Mouse (Mus musculus) forebrain, embryonic 14.5 days (tissue): ENCODE results near the gene Adamtsl2. TPM values are rescaled to one million over a fixed set of nuclear protein-coding genes. Genes with fewer than 3 reads are reported as not detected.

Source experiments
- ATAC-seq: fragments of 200-750 bp; cut with Nextera tagmentation; 2 replicates; pipeline ENCODE4 v1.8.0; 2017; ENCODE audit warnings: mild to moderate bottlenecking, moderate library complexity
- DNase-seq: peaks from one replicate; pipeline ENCODE4 v3.0.0-alpha.2; 2015; ENCODE audit warnings: low spot score
- H3K27ac ChIP-seq: fragments of 300-500 bp; sonication (generic); 2 replicates; pipeline ENCODE4 v1.5.1; 2014; ENCODE audit warnings: low read depth, mild to moderate bottlenecking, control low read depth, low read length, moderate library complexity
- H3K27me3 ChIP-seq: fragments of 300-500 bp; sonication (generic); replicated peaks from 2 replicates; pipeline ENCODE4 v1.6.1; 2014; ENCODE audit warnings: low read length, control low read depth, mixed read lengths; ENCODE audit not compliant: control insufficient read depth, insufficient read depth
- H3K36me3 ChIP-seq: fragments of 300-500 bp; sonication (generic); 2 replicates; pipeline ENCODE4 v1.6.1; 2014; ENCODE audit warnings: low read length, control low read depth; ENCODE audit not compliant: control insufficient read depth, insufficient read depth
- H3K4me1 ChIP-seq: fragments of 300-500 bp; sonication (generic); 2 replicates; pipeline ENCODE4 v1.6.1; 2014; ENCODE audit warnings: antibody characterized with exemption, low read length, control low read depth; ENCODE audit not compliant: control insufficient read depth, insufficient read depth
- H3K4me2 ChIP-seq: fragments of 300-500 bp; sonication (generic); 2 replicates; pipeline ENCODE4 v1.6.1; 2014; ENCODE audit warnings: mild to moderate bottlenecking, control low read depth, low read length
- H3K4me3 ChIP-seq: fragments of 300-500 bp; sonication (generic); 2 replicates; pipeline ENCODE4 v1.5.1; 2014; ENCODE audit warnings: low read depth, low read length, control low read depth
- H3K9ac ChIP-seq: fragments of 300-500 bp; sonication (generic); 2 replicates; pipeline ENCODE4 v1.6.1; 2014; ENCODE audit warnings: mild to moderate bottlenecking, low read length, control low read depth, moderate library complexity
- H3K9me3 ChIP-seq: fragments of 300-500 bp; sonication (generic); replicated peaks from 2 replicates; pipeline ENCODE4 v1.6.1; 2016; ENCODE audit warnings: low read length, control low read depth, mixed read lengths; ENCODE audit not compliant: control insufficient read depth
- WGBS: fragments of 180-500 bp; shearing (Covaris S2); extraction: QIAGEN DNeasy Blood & Tissue Kit; methylation state at CpG from one replicate; pipeline ENCODE4 v1.1.7; 2014; 5-methylcytosine and 5-hydroxymethylcytosine counted together
- polyA plus RNA-seq: library from polyadenylated mRNA; unstranded; fragments of >200 nt; fragmentation: Nextera tagmentation; extraction: Ambion mirVana; gene quantifications from 2 replicates; pipeline ENCODE4 v1.2.1, GENCODE M21; 2014

The Adamtsl2 gene
- polyA plus RNA-seq, 1 experiment from 2014 or later = 10.4 TPM

GRCm38 (mm10) chr2:27118452-27118851, 39.3 kb downstream of the Adamtsl2 start:
- WGBS = 72% methylated on average over 4 of the region's 4 CpGs
- no peak overlapping the region for H3K9ac ChIP-seq
- peaks cover 15% of the 10 kb centered on the region for H3K4me1 ChIP-seq
- ATAC-seq (no peak), DNase-seq (no peak)
- H3K27ac ChIP-seq = no peak overlapping the region
- no peaks in the 10 kb centered on the region for H3K9me3 ChIP-seq
- no peaks in the 10 kb centered on the region for H3K27me3 ChIP-seq
- no peak overlapping the region for H3K4me3 ChIP-seq
- H3K36me3 ChIP-seq = no peaks in the 10 kb centered on the region
- H3K4me2 ChIP-seq = no peak overlapping the region

DNA sequence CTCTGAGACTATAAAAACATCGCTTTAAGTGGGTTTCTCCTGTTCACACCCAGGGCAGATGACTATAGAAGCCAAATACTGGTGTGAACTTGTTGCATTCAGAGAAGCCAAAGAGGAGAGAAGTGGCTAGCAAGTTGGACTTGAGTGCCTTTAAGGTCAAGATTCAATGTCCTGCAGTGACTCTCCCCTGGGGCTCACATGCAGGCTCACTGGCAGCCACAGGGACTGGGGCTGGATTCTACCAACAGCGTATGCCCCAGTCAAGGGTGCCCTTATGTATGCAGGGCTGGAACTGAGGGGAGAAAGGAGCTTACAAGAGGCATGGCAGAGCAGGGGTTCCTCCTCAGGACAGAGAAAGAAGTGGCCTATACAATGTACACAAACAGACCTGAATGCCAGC, 40.6 kb downstream of the Adamtsl2 start:
- no peaks in the 10 kb centered on the region for H3K36me3 ChIP-seq
- no peaks in the 10 kb centered on the region for H3K9me3 ChIP-seq
- peaks cover 15% of the 10 kb centered on the region for H3K4me1 ChIP-seq
- DNase-seq (no peak), ATAC-seq (no peak)
- no peak overlapping the region for H3K27ac ChIP-seq
- H3K9ac ChIP-seq = no peak overlapping the region
- 76% methylated on average over 2 of the region's 2 CpGs for WGBS
- H3K4me2 ChIP-seq = no peak overlapping the region
- H3K27me3 ChIP-seq = no peaks in the 10 kb centered on the region
- no peak overlapping the region for H3K4me3 ChIP-seq

DNA sequence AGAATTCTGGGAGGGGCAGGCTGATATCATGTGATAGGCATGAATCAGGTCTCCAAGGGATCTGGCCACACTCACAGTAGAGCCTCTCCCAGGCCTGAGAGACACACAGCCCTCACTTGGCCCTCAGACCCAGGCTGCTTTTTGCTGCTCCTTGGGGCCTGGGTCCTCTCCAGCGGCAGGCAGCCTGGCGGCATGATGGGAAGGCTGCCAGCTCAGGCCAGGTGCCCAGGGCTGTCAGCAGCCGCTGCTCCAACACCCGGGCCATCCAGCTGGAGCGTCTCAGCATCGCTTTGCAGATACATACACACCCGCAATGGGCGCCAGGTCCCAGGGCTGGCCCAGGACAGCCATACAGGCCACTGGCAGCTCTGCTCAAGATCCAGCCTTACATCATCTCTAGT, 41.1 kb downstream of the Adamtsl2 start:
- ATAC-seq (peak; percentile 20; the same call in 1 of the 2 replicates), DNase-seq (peak; percentile 49)
- no peak overlapping the region for H3K9ac ChIP-seq
- no peaks in the 10 kb centered on the region for H3K36me3 ChIP-seq
- no peak overlapping the region for H3K4me3 ChIP-seq
- no peaks in the 10 kb centered on the region for H3K27me3 ChIP-seq
- H3K27ac ChIP-seq = no peak overlapping the region
- no peaks in the 10 kb centered on the region for H3K9me3 ChIP-seq
- no peak overlapping the region for H3K4me2 ChIP-seq
- WGBS = 48% methylated on average over 8 of the region's 8 CpGs
- peaks cover 15% of the 10 kb centered on the region for H3K4me1 ChIP-seq

GRCm38 (mm10) chr2:27121626-27122355, 42.6 kb downstream of the Adamtsl2 start:
- Histone ChIP-seq H3K9ac (no peak overlapping the region; the same call in 1 of the 2 replicates), H3K27me3 (no peaks in the 10 kb centered on the region), H3K9me3 (no peaks in the 10 kb centered on the region), H3K4me2 (no peak overlapping the region), H3K4me3 (no peak overlapping the region), H3K36me3 (no peaks in the 10 kb centered on the region), H3K4me1 (peaks cover 15% of the 10 kb centered on the region), H3K27ac (peak overlapping the region; percentile 17; the same call in 1 of the 2 replicates)
- DNase-seq = peak; percentile 56
- no peak; the same call in 1 of the 2 replicates for ATAC-seq
- WGBS = 25% methylated on average over 9 of the region's 9 CpGs

DNA sequence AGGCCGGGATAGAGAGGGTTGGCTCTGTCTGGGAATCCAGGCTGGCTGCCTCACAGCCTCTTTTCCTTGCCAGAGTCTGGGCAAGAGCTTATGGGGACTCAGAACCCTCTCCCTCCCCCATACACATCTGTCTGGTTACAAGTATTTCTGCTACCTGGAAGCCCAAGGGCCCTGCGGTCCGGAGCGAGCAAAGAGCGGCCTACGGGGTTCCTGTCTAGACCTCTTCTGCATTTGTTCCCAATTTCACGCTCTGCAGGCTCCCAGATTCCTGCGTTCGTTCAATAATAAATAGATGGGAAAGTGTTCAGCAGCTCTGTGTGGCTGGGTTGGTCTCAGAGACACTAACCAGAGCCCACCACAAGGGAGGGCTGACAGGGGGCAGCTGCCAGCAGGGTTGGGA, 43.4 kb downstream of the Adamtsl2 start:
- 47% methylated on average over 9 of the region's 9 CpGs for WGBS

DNA sequence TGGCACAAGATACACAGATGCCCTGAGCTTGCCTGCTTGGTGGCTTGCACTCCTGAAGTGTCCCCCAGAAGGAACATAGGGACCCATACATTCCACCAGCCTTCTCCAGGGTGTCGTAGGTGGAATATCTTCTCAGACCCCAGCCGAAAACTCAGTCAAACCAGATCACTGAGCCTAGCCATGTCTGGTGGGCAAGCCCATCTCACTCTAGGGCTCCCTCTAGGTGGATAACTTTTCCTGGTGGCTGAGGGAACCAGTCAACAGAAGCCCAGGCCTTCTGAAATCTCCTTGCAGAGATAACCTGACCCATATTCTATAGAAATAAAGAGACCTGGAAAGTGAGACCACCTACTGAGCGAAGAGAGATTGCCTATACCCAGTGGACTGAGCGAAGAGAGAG, 43.9 kb downstream of the Adamtsl2 start:
- peaks cover 15% of the 10 kb centered on the region for H3K4me1 ChIP-seq
- WGBS = 91% methylated on average over 4 of the region's 4 CpGs
- DNase-seq = no peak
- no peak overlapping the region for H3K4me2 ChIP-seq
- H3K36me3 ChIP-seq = no peaks in the 10 kb centered on the region
- no peaks in the 10 kb centered on the region for H3K9me3 ChIP-seq
- no peak overlapping the region for H3K27ac ChIP-seq
- H3K9ac ChIP-seq = no peak overlapping the region
- no peak overlapping the region for H3K4me3 ChIP-seq
- no peaks in the 10 kb centered on the region for H3K27me3 ChIP-seq
- ATAC-seq = no peak

More for the DNA sequence above, 43.4 kb downstream of the Adamtsl2 start:
- no peak overlapping the region for H3K4me2 ChIP-seq
- peak overlapping the region; percentile 17; the same call in 1 of the 2 replicates for H3K27ac ChIP-seq
- H3K4me3 ChIP-seq = no peak overlapping the region
- DNase-seq (no peak), ATAC-seq (no peak)
- no peaks in the 10 kb centered on the region for H3K9me3 ChIP-seq
- peaks cover 15% of the 10 kb centered on the region for H3K4me1 ChIP-seq
- no peaks in the 10 kb centered on the region for H3K27me3 ChIP-seq
- no peaks in the 10 kb centered on the region for H3K36me3 ChIP-seq
- no peak overlapping the region; the same call in 1 of the 2 replicates for H3K9ac ChIP-seq

DNA sequence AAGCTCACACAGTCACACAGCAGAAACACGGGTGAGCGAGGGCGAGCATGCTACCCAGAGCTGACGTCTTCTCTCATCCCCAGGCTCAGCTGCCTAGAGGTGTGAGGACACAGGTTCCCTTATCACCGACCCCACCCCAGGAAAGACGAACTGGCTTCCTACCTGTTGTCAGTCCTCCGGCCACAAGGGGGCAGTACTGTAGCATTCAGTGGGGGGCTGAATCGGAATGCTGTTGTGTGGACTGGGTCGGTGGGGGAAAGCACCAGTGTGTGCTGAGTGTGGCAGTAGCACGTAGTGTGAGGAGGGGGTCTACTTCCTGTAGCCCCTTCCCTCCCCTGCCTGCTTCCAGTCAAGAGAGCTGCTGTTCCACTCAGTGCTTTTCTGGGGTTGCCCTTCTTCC, 46.8 kb downstream of the Adamtsl2 start:
- H3K4me1 ChIP-seq = peaks cover 11% of the 10 kb centered on the region
- no peaks in the 10 kb centered on the region for H3K27me3 ChIP-seq
- no peak overlapping the region for H3K9ac ChIP-seq
- no peak overlapping the region for H3K27ac ChIP-seq
- no peak overlapping the region for H3K4me3 ChIP-seq
- no peak for ATAC-seq
- no peaks in the 10 kb centered on the region for H3K9me3 ChIP-seq
- no peak overlapping the region for H3K4me2 ChIP-seq
- 45% methylated on average over 10 of the region's 10 CpGs for WGBS
- no peak for DNase-seq
- no peaks in the 10 kb centered on the region for H3K36me3 ChIP-seq

- peaks cover 8% of the 10 kb centered on the region for H3K4me1 ChIP-seq
- H3K9ac ChIP-seq = no peak overlapping the region
- H3K36me3 ChIP-seq = no peaks in the 10 kb centered on the region
- H3K4me3 ChIP-seq = no peak overlapping the region
- H3K9me3 ChIP-seq = no peaks in the 10 kb centered on the region
- no peaks in the 10 kb centered on the region for H3K27me3 ChIP-seq
- no peak for ATAC-seq
- 57% methylated on average over 4 of the region's 4 CpGs for WGBS
- no peak overlapping the region for H3K27ac ChIP-seq
- no peak for DNase-seq
- no peak overlapping the region for H3K4me2 ChIP-seq
Measured at GRCm38 (mm10) chr2:27126496-27126895, 47.3 kb downstream of the Adamtsl2 start.

DNA sequence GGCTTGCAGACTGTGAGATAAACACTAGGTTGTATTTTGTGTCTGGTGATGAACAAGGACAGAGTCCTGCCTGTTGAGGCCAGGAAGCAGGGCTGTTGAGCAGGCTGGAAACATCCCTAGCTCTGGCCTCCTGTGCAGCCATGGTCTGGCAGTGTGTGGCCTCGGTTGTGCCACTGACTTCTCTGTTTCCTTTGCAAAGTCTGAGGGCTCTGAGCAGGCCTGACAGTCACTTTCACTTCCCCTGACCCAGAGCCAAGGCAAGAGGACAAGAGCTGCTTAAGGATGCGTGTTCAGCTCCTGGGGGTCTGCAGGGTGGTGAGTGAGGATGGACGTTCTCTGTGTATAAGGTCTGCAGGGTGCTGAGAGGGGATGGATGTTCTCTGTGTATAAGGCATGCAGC, 49.8 kb downstream of the Adamtsl2 start:
- WGBS = 72% methylated on average over 3 of the region's 3 CpGs
- no peak for ATAC-seq

More for the DNA sequence above, 49.8 kb downstream of the Adamtsl2 start:
- H3K9me3 ChIP-seq = no peaks in the 10 kb centered on the region
- no peak for DNase-seq
- H3K4me3 ChIP-seq = no peak overlapping the region
- H3K9ac ChIP-seq = no peak overlapping the region
- no peak overlapping the region for H3K4me2 ChIP-seq
- H3K27ac ChIP-seq = no peak overlapping the region
- no peaks in the 10 kb centered on the region for H3K27me3 ChIP-seq
- no peaks in the 10 kb centered on the region for H3K36me3 ChIP-seq
- no peaks in the 10 kb centered on the region for H3K4me1 ChIP-seq
